Mouse (Mus musculus) heart, postnatal 36 days (tissue): Measurements from ENCODE around the gene Ccm2. TPM values are rescaled to one million over a fixed set of nuclear protein-coding genes. Genes with fewer than 3 reads are reported as not detected.

Source experiments
- DNase-seq, 2 experiments: peaks; one replicate each; pipeline ENCODE4 v3.0.0; 2021 to 2022
- intact Hi-C: fragments of 180-260 bp; cut with DNase I; formaldehyde crosslinking; loops from one replicate; pipeline ENCODE4 v1.15.1; 2025
- total RNA-seq, 2 experiments: library from RNA; stranded (reverse); gene quantifications; 2 replicates each; pipeline ENCODE4 v1.2.3; 2021

The Ccm2 gene
- total RNA-seq, 2 experiments from 2014 or later = 24.1 to 30.2 TPM

DNA sequence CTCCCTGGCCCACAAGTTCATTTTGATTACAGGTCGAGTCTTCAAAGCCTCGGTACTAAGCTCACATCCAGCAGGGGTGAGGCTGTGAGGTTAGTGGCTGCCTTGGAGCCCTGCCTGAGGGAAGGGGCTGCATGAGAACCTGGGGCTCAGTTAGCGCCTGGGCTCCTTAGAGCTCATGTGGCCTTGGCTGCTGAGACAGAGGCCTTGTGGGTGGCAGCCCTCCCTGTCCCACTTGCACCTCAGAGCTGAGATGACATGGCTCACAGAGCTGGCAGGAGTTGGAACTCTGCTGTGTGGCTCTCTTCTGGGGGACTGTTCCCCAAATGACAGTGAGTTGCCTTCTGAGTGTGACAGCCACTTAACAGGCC lies 22.7 kb downstream of the Ccm2 start:
- no peak for DNase-seq
- intact Hi-C loops = no loop called here

DNA sequence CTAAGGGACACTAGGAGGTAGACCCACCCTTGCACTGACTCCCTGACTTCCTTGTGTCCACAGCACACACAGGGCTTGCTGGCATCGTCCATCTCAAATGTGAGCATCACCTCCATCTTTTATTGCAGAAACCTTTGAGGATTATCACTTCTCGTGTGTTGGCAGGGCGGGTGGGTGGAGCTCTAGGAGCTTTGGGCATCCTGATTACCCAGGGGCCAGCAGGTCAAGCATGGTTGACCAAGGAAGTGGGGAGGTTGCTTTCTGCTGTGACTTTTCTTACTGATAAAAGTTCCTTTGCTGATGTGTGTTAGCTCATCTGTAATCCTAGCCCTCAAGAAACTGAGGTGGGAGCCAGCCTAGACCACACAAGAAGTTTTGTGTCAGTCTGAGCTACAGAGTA lies 29.5 kb downstream of the Ccm2 start:
- intact Hi-C loops = no loop called here
- no peak for DNase-seq

DNA sequence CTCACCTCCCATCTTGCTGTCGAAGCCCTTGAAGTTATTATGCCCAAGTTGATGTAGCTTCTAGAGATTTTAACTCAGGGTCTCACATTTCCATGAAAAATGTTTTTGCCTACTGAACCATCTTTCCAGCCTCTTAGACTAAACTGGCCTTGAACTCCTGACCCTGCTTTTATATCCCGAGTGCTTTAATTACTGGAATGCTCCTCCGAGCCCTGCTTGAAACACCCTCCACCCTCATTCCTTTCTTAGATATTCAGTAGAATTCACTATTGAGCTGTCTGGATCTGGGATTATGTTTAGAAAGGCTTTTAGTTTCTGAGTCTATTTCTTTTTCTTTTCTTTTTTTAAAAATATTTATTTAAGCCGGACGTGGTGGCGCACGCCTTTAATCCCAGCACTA lies 32.7 kb downstream of the Ccm2 start:
- no peak for DNase-seq
- intact Hi-C loops = no loop called here

DNA sequence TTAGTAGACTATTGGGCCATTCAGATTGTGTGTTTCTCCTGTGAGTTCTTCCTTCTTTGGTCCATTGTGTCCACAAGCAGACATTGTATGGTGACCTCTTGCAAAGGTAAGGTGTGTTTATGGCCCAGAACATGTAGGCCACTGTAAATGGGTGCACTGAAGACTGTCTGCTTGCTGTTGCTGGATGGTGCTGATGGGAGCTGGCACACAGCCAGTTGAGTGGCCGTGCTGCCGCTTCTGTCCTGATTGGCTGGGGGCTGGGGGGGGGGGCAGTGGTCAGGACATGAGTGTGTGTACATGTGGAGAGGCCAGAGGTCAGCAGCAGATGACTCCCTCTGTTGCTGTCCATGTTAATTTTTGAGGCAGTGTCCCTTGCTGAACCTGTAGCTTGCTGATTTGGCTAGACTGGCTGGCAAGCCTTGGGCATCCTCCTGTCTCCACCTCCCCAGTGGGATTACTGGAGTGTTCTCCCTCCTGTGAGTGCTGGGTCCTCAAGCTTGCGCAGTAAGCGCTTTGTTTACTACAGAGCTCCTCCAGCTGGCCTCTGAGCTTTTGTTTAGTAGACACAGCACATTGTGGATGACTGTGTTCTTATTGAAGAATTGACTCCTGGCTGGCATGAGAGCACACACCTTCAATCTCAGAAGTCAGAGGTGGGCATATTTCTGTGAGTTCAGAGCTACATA lies 33.5 kb downstream of the Ccm2 start:
- no peak for DNase-seq
- intact Hi-C loops = no loop called here

DNA sequence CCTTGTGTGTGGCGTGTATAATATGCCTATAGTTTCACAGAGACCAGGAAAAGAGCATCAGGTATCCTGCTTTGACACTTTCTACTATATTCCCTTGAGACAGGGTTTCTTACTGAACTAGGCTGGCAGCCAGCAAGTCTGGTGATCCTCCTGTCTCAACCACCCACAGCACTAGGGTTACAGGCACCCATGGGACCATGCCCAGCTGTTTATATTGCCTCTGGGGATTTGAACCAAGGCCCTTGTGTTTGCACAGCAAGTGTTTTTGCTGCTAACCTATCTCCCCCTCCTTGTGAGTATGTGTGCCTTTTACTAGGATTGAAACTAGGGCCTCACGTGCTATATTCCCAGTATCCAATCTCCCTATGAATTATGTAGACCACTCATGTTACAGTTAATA lies 34.9 kb downstream of the Ccm2 start:
- no peak for DNase-seq
- intact Hi-C loops = no loop called here

DNA sequence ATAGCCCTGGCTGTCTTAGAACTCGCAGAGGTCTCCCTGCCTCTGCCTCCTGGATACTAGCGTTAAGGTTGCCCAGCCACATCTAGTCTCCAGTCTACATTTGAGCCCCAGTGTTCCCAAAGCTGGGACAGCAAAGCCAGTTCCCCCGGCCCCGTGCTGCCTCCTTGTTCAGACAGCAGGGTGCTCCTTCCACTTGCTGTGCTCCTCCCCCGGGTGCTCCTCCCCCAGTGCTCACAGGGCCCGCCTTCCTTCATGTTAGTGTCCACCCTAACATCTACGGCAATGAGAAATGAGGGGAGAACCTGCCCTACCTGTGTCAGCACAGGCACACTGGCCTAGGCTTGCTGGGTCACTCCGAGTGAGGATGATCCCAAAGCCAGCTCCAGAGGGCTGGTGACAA lies 39.1 kb downstream of the Ccm2 start:
- no peak for DNase-seq
- intact Hi-C loops = loop anchor here (5.0 kb wide), 1 partner anchor 33 kb away; no protein-coding TSS in a partner anchor

DNA sequence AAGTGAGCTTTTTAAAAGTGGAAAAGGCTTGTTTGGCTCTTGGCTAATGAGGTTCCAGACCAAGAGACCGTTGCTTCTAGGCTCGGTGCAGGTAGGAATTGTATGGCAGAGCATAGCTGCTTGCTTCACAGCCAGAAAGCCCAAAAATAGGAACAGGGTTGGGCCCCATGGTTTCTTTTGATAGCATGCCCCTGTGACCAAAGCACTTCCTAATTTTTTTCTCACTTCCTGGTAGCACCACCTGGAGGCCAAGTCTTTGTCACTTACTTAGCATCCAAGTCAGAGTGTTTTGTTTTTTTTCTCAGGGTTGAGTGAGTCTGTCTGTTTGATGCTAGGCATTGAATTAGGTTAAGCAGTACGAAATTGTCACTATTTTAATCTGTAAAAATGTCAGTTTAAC lies 40.0 kb downstream of the Ccm2 start:
- no peak for DNase-seq
- intact Hi-C loops = loop anchor here (5.0 kb wide), 1 partner anchor 34 kb away; no protein-coding TSS in a partner anchor

DNA sequence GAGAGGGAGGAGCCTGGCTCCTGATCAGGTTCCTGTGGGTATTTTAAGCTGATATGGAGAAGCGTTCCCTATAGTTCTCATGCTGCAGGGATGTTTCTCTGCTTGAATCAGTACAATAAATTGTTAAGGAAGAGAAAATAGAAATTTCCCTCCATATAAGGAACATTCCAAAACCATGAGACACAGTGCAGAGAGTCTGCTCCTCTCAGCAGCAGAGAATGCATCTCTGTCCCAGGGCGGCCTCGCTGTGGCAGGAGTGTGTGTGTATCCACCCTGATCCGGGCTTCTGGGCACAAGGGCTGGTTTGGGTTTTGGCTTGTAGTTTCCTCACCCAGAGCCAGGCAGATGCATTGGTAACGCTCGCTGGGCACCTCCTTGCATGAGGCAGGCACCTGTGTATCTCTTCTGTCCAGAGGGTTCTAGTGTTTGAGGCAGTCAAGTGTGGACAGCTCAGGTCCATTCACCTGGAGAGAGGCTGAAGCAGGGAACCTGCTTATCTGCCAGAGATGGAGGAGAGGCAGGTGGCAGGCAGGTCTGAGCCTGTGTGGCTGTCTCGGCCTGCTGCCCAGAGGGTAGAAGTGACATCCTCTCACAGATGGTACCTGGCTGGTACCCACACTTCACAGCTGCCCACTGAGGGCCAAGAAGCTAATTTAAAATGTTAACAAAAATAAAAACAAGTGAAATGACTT lies 40.7 kb downstream of the Ccm2 start:
- DNase-seq = no peak
- intact Hi-C loops = loop anchor here (5.0 kb wide), 1 partner anchor 35 kb away; no protein-coding TSS in a partner anchor

DNA sequence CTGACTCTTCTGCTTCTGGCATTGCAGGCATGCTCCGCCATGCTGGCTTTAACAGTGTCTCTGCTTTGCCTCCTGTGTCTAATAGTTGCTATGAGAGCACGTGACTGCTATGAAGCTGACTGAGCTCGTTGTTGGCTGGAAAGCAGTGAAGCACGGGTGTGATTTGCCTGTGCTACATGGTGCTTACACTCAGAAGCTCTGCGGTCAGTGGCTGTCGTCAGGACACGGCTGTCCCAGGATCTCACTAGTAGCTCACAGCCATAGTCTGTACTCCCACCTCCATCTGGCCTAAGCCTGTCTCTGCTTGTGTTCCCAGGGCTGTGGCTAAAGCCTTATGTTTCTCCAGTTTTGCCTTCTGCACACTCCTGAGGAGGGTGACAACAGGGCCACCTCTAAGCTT lies 41.6 kb downstream of the Ccm2 start:
- intact Hi-C loops = loop anchor here (5.0 kb wide), 1 partner anchor 36 kb away; no protein-coding TSS in a partner anchor
- DNase-seq = no peak

DNA sequence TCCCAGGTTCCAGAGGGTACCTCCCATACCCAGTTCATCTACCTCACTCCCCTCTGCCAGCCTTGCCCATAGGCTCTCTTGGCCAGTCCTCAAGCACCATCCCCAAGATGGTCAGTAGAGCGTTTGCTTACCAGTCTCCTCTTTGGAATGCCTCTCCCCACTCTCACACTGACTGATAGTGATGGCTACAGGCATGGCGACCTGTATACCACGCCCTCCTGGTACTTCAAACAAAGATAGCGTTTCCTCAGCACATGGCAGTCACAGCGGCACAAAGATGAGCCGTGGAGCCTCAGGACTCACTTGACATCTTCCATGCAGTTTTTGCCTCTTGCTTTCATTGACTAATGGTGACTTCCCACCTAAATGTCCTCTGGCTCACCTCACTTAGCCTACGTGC lies 43.2 kb downstream of the Ccm2 start:
- no peak for DNase-seq
- intact Hi-C loops = loop anchor here (5.0 kb wide), 1 partner anchor 38 kb away; no protein-coding TSS in a partner anchor

DNA sequence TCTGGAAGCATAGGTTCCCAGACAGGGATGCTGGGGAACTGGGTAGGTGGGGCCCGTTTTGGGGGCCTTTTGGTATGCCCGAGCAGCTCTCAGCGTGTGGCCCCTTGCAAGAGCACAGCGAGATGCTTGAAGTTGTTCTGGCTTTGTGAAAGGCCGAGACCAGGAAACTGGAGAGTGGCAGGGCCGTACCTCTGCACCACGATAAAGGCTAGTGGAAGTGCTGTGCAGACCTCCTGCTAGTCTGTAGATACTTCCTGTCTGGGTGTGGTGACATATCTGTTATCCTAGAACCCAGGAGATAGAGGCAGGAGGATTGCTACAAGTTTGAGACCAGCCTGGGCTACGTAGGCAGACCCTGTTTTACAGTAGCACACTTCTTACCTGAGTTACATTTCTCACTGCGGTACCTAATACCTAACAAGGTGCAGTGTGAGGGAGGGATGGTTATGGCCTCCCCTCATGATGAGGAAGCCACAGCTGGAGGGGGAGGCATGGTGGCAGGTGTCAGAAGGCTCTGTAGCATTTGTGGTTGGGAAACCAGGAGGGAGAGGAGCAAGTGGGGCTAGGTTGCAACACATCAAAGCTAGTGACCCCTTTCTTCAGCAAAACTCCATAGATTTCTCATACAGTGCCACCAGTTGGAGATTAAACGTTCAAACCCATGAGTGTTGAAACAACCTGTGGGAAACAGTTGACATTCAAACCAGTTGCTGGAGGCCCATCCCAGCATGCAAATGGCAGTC lies 44.4 kb downstream of the Ccm2 start:
- DNase-seq = no peak
- intact Hi-C loops = no loop called here

DNA sequence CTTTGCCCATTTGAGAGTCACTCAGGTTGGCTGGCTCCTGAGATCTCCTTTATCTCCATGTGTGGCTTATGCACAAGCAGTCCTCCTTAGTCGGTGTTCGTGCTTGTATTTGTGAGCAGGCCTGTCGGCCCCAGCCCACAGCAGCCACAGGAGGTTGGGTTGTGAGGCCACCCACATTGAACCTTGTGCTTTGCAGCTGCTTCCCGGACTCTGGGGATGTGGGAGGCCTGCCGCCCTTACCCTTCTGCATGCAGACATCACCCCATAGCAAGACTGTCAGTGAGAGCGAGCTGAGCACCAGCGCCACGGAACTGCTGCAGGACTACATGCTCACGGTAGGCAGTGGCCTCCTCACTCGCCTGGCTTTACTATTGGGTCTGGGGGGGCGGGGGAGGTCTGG lies 46.7 kb downstream of the Ccm2 start:
- intact Hi-C loops = no loop called here
- DNase-seq = no peak

DNA sequence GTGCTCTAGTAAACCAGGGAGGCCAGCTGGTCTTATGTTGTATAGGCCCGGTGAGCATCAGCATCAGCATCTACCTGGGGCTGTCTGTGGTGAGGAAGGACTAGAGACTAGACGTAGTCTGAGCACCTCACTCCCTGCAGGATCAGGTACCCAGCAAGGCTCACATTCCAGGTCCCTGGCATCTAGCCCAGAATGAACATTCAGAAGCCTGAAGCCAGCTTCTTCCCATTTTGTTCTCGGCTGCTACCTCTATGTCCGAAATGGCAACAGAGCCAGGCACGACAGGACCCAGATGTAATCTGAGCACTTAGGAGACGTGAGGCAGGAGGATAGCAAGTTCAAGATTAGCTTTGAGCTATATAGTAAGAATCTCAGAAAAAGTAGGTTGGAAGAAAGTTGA lies 48.2 kb downstream of the Ccm2 start:
- no peak for DNase-seq

DNA sequence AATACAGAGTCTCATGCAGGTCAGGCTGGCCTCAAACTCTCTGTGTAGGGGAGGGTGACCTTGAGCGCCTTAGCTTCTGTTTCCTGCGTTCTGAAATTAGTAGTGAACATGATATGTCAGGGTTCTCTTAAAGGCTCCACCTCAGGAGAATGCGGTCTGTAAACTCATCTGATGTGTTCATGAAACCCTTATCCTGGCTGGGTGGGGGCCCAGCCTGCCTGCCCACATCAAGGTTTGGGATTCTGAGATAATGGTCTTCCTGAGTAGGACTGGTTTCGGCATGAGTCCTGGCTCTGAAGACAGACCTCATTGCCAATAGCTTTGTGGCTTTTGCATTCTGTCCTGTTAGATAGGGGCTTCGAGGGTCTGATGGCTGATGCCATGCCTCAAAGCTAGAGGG lies 48.7 kb downstream of the Ccm2 start:
- DNase-seq = no peak
- intact Hi-C loops = no loop called here

More for the DNA sequence above, 48.2 kb downstream of the Ccm2 start:
- intact Hi-C loops = no loop called here

DNA sequence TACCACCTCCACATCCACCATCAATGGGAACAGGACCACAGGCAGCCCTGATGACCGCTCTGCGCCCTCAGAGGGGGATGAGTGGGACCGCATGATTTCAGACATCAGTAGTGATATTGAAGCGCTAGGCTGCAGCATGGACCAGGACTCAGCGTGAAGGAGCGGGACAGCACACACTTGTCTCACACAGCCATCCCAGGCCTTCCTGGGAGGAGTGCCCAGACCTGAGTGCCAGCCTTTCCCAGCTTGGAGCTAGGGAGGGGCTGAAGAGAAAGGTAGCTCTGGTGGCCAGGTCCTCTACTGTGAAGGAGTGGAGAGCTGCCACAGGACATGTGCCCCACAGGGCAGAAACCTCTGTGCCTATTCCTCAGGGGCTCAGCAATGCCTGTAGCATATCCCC lies 49.5 kb downstream of the Ccm2 start:
- DNase-seq = no peak
- intact Hi-C loops = no loop called here

DNA sequence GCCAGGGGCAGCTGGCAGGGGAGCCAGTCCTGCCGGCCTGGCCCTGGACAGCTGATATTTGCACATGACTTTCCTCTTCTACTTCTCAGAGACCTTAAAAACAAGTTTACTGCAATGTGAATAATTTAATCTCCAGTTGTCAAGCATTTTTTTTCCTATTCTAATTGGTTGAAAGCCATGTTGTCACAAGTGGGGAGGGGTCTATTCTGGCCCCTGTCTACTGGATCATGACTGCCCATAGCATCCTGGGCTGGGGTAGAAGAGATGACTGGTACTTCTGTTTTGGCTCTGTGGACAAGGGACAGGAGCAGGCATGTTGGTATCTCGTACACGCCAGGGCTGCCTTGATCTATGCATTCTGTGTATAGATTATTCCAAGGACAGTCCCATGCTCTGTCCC lies 49.9 kb downstream of the Ccm2 start:
- DNase-seq = no peak
- intact Hi-C loops = no loop called here

DNA sequence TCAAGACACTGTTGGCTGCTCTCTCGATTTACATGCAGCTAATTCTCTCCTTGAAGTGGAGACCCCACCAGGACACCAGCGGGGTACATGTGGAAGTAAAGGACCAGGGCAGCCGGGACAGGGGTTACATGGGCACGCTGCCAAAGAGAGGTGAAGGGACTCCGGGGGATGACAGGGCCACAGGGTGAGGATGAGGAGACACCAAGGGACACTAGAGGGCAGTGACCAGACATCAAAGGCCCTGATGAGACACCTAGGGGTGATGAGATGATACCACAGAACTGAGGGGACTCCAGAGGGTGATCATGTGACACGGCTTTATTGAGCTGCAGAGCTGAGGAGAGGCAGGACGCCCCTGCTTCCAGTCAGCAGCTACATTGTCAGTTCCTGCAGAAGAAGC lies 50.8 kb downstream of the Ccm2 start:
- intact Hi-C loops = no loop called here
- DNase-seq = no peak

DNA sequence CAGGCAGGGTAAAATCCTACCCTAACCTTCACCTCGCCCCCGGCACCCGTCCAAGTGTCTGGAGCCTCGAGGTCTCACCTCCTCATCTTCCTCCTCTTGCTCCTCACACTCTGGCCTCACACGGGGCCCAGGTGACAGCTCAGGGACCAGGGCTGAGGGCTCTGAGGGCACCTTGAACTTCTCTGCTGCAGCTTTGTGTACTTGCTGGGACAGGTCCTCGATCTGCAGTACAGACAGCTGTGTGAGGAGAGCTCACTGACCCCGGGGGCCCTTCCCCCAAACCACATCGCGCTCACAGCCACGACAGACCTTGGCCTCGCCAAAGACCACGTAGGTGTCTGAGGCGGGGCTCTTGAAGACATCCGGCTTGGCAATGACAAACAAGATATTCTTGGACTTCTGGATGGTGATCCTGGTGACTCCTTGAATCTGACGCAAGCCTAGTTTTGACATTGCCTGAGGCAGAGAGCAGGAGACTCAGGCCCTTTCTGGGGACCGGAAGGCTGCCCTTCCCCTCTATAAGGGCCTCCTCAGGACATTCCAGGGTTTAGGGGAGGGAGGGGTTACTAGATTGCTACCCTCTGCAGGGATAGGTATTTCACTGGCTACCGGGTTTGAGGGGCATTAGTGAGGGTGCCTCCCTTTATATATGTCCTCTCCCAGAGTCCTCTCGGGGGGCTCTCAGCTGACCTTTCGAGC lies 51.7 kb downstream of the Ccm2 start:
- no peak for DNase-seq
- intact Hi-C loops = no loop called here

DNA sequence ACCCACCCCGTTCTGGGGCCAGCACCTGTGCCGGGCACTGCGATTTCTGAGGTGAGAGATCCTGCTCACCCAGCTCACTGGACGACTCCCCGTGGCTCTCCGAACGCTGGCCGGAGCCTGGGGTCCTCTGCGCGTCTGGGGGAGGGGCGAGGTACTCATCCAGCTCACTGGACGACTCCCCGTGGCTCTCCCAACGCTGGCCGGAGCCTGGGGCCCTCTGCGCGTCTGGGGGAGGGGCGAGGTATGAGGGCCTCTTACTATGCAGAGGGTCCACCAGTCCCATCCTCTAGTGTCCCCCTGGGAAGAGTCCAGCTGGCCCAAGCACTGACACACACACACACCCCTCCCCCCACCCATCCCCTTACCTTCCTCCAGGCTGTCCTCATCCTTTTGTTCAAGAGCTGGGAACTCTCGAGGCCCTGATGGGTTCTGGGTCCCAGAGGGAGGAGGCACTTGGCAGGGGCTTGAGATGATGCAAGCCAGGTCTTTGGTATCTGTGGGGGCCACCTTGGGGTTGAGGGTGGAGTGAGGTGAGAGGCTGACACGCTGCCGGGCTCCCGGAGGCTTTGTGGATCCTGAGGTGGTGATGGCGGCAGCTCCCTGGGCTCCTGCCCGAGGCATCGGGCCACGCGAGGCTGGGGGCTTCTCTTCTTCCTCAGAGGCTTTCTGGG lies 52.5 kb downstream of the Ccm2 start:
- DNase-seq = no peak
- intact Hi-C loops = no loop called here

DNA sequence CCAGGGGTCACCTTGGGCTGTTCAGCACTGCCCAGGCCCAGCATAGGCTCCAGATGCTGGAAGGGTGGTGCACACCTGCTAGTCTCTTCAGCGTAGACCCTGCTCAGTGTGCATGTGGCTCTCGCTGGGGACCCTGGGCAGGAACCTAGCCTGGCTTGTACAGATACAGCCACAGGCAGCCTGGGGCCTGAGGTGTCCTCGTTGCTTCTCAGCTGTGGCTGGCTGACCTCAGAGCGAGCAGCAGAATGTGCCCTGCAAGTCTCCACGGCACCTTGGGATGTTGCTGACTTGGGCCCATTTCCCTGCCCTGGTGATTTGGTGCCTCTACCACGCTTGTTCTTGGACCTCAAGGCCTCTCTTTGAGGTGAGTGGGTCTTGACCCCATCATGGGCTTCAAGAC lies 53.1 kb downstream of the Ccm2 start:
- intact Hi-C loops = no loop called here

More for the DNA sequence above, 53.1 kb downstream of the Ccm2 start:
- no peak for DNase-seq
